Mouse (Mus musculus) lung, embryonic 16.5 days (tissue): ENCODE data around the gene Dpyd. TPM values are rescaled to one million over a fixed set of nuclear protein-coding genes. Genes with fewer than 3 reads are reported as not detected.

Experiments
- ATAC-seq: fragments of 200-750 bp; cut with Nextera tagmentation; 2 replicates; pipeline ENCODE4 v1.8.0; 2017; ENCODE audit warnings: low read depth, mild to moderate bottlenecking, moderate library complexity
- H3K27ac ChIP-seq: fragments of 300-500 bp; sonication (generic); 2 replicates; pipeline ENCODE4 v1.5.1; 2014; ENCODE audit warnings: mild to moderate bottlenecking, control low read depth, low read length
- H3K27me3 ChIP-seq: fragments of 300-500 bp; sonication (generic); 2 replicates; pipeline ENCODE4 v1.6.1; 2014; ENCODE audit warnings: low read depth, low read length, mixed read lengths; ENCODE audit not compliant: control insufficient read depth, insufficient read depth
- H3K36me3 ChIP-seq: fragments of 300-500 bp; sonication (generic); 2 replicates; pipeline ENCODE4 v1.6.1; 2014; ENCODE audit warnings: low read length; ENCODE audit not compliant: control insufficient read depth, insufficient read depth
- H3K4me1 ChIP-seq: fragments of 300-500 bp; sonication (generic); replicated peaks from 2 replicates; pipeline ENCODE4 v1.6.1; 2014; ENCODE audit warnings: low read length, mixed read lengths; ENCODE audit not compliant: control insufficient read depth, insufficient read depth
- H3K4me2 ChIP-seq: fragments of 300-500 bp; sonication (generic); 2 replicates; pipeline ENCODE4 v1.6.1; 2014; ENCODE audit warnings: low read depth, low read length, control low read depth
- H3K4me3 ChIP-seq: fragments of 300-500 bp; sonication (generic); 2 replicates; pipeline ENCODE4 v1.5.1; 2014; ENCODE audit warnings: mild to moderate bottlenecking, low read length, control low read depth
- H3K9ac ChIP-seq: fragments of 300-500 bp; sonication (generic); 2 replicates; pipeline ENCODE4 v1.6.1; 2014; ENCODE audit warnings: low read length, control low read depth
- H3K9me3 ChIP-seq: fragments of 300-500 bp; sonication (generic); 2 replicates; pipeline ENCODE4 v1.6.1; 2016; ENCODE audit warnings: low read length; ENCODE audit not compliant: control insufficient read depth
- WGBS: fragments of 180-500 bp; shearing (Covaris S2); extraction: QIAGEN DNeasy Blood & Tissue Kit; methylation state at CpG from one replicate; pipeline ENCODE4 v1.1.7; 2014; 5-methylcytosine and 5-hydroxymethylcytosine counted together
- polyA plus RNA-seq: library from polyadenylated mRNA; unstranded; fragments of >200 nt; fragmentation: Nextera tagmentation; extraction: Ambion mirVana; gene quantifications from 2 replicates; pipeline ENCODE4 v1.2.1, GENCODE M21; 2015

Gene Dpyd
- polyA plus RNA-seq, 1 experiment from 2014 or later: 10.7 TPM

- no peak overlapping the region for H3K4me2 ChIP-seq
- WGBS: 75% methylated on average over 13 of the region's 13 CpGs
- H3K27ac ChIP-seq: no peak overlapping the region
Observed at GRCm38 (mm10) chr3:119361555-119362385, 799.8 kb downstream of the Dpyd start.

GRCm38 (mm10) chr3:119362392-119362791 lies 800.5 kb downstream of the Dpyd start:
- H3K4me1 ChIP-seq: no peaks in the 10 kb centered on the region
- no peak overlapping the region for H3K27ac ChIP-seq
- no peaks in the 10 kb centered on the region for H3K36me3 ChIP-seq
- H3K27me3 ChIP-seq: no peaks in the 10 kb centered on the region
- no peak overlapping the region for H3K4me2 ChIP-seq
- H3K9ac ChIP-seq: no peak overlapping the region
- no peak for ATAC-seq
- H3K4me3 ChIP-seq: no peak overlapping the region
- H3K9me3 ChIP-seq: no peaks in the 10 kb centered on the region
- 88% methylated on average over 3 of the region's 3 CpGs for WGBS

More at GRCm38 (mm10) chr3:119361555-119362385, 799.8 kb downstream of the Dpyd start:
- no peaks in the 10 kb centered on the region for H3K9me3 ChIP-seq
- no peaks in the 10 kb centered on the region for H3K36me3 ChIP-seq
- no peaks in the 10 kb centered on the region for H3K27me3 ChIP-seq
- no peak overlapping the region for H3K9ac ChIP-seq
- no peaks in the 10 kb centered on the region for H3K4me1 ChIP-seq
- H3K4me3 ChIP-seq: no peak overlapping the region
- no peak for ATAC-seq

- Histone ChIP-seq H3K4me1 (no peaks in the 10 kb centered on the region), H3K9me3 (no peaks in the 10 kb centered on the region), H3K36me3 (no peaks in the 10 kb centered on the region), H3K9ac (no peak overlapping the region), H3K27me3 (no peaks in the 10 kb centered on the region), H3K4me2 (no peak overlapping the region), H3K27ac (no peak overlapping the region), H3K4me3 (no peak overlapping the region)
- 50% methylated on average over 2 of the region's 2 CpGs for WGBS
- no peak for ATAC-seq
Observed at GRCm38 (mm10) chr3:119368931-119369330, 807.0 kb downstream of the Dpyd start.

GRCm38 (mm10) chr3:119381119-119381518 lies 819.2 kb downstream of the Dpyd start:
- Histone ChIP-seq H3K27me3 (no peaks in the 10 kb centered on the region), H3K27ac (no peak overlapping the region), H3K4me3 (no peak overlapping the region), H3K4me2 (no peak overlapping the region), H3K36me3 (no peaks in the 10 kb centered on the region), H3K9ac (no peak overlapping the region), H3K9me3 (no peaks in the 10 kb centered on the region), H3K4me1 (no peaks in the 10 kb centered on the region)
- ATAC-seq: no peak
- WGBS: 48% methylated on average over 1 of the region's 1 CpGs

GRCm38 (mm10) chr3:119382395-119382794 lies 820.5 kb downstream of the Dpyd start:
- no peaks in the 10 kb centered on the region for H3K4me1 ChIP-seq
- ATAC-seq: no peak
- H3K9ac ChIP-seq: no peak overlapping the region
- H3K9me3 ChIP-seq: no peaks in the 10 kb centered on the region
- H3K27ac ChIP-seq: no peak overlapping the region
- 90% methylated on average over 1 of the region's 1 CpGs for WGBS
- H3K4me2 ChIP-seq: no peak overlapping the region
- no peaks in the 10 kb centered on the region for H3K36me3 ChIP-seq
- H3K27me3 ChIP-seq: no peaks in the 10 kb centered on the region
- H3K4me3 ChIP-seq: no peak overlapping the region

- WGBS: 57% methylated on average over 26 of the region's 26 CpGs
- no peak overlapping the region for H3K4me2 ChIP-seq
- H3K9ac ChIP-seq: no peak overlapping the region
Observed at GRCm38 (mm10) chr3:119387332-119388105, 825.6 kb downstream of the Dpyd start.

GRCm38 (mm10) chr3:119397205-119397604 lies 835.3 kb downstream of the Dpyd start:
- Histone ChIP-seq H3K4me2 (no peak overlapping the region), H3K36me3 (no peaks in the 10 kb centered on the region), H3K27me3 (no peaks in the 10 kb centered on the region), H3K9ac (no peak overlapping the region), H3K9me3 (no peaks in the 10 kb centered on the region), H3K27ac (no peak overlapping the region), H3K4me1 (no peaks in the 10 kb centered on the region), H3K4me3 (no peak overlapping the region)
- WGBS: 53% methylated on average over 5 of the region's 5 CpGs
- ATAC-seq: no peak

More at GRCm38 (mm10) chr3:119387332-119388105, 825.6 kb downstream of the Dpyd start:
- Histone ChIP-seq H3K4me1 (no peaks in the 10 kb centered on the region), H3K27ac (no peak overlapping the region), H3K36me3 (no peaks in the 10 kb centered on the region), H3K27me3 (no peaks in the 10 kb centered on the region), H3K9me3 (no peaks in the 10 kb centered on the region), H3K4me3 (no peak overlapping the region)
- no peak for ATAC-seq

- Histone ChIP-seq H3K4me1 (no peaks in the 10 kb centered on the region), H3K4me3 (no peak overlapping the region), H3K4me2 (no peak overlapping the region), H3K9me3 (no peaks in the 10 kb centered on the region), H3K9ac (no peak overlapping the region), H3K27me3 (no peaks in the 10 kb centered on the region), H3K27ac (no peak overlapping the region), H3K36me3 (no peaks in the 10 kb centered on the region)
- WGBS: 69% methylated on average over 7 of the region's 7 CpGs
- no peak for ATAC-seq
Observed at GRCm38 (mm10) chr3:119402836-119403728, 841.2 kb downstream of the Dpyd start.
